Mouse (Mus musculus): ENCODE data around the gene Trim2. TPM values are rescaled to one million over a fixed set of nuclear protein-coding genes. Genes with fewer than 3 reads are reported as not detected.

Trim2 gene
- polyA plus RNA-seq, 1 experiment from 2014 or later: 194 TPM

GRCm38 (mm10) chr3:84228203-84228870 is 78.3 kb downstream of the Trim2 start:
- Histone ChIP-seq H3K9me3 (no peaks in the 10 kb centered on the region), H3K9ac (replicated peaks) (peak overlapping the region; percentile 46), H3K27me3 (no peaks in the 10 kb centered on the region), H3K36me3 (no peaks in the 10 kb centered on the region), H3K4me2 (replicated peaks) (peak overlapping the region; percentile 79), H3K27ac (replicated peaks) (peak overlapping the region; percentile 86), H3K4me3 (peak overlapping the region; percentile 44), H3K4me1 (peaks cover 39% of the 10 kb centered on the region)
- peak; percentile 79 for ATAC-seq (replicated peaks)
- under 1% methylated on average over 18 of the region's 18 CpGs for WGBS

- 21% methylated on average over 8 of the region's 8 CpGs for WGBS
- Histone ChIP-seq H3K9me3 (no peaks in the 10 kb centered on the region), H3K9ac (replicated peaks) (no peak overlapping the region), H3K4me3 (no peak overlapping the region), H3K27me3 (no peaks in the 10 kb centered on the region), H3K27ac (replicated peaks) (peak overlapping the region; percentile 77), H3K36me3 (no peaks in the 10 kb centered on the region), H3K4me1 (peaks cover 39% of the 10 kb centered on the region), H3K4me2 (replicated peaks) (peak overlapping the region; percentile 21)
- no peak for ATAC-seq (replicated peaks)
Measured at GRCm38 (mm10) chr3:84227628-84228027, 79.0 kb downstream of the Trim2 start.

GRCm38 (mm10) chr3:84224982-84225381 is 81.7 kb downstream of the Trim2 start:
- Histone ChIP-seq H3K4me3 (no peak overlapping the region), H3K4me2 (replicated peaks) (no peak overlapping the region), H3K9me3 (no peaks in the 10 kb centered on the region), H3K36me3 (no peaks in the 10 kb centered on the region), H3K9ac (replicated peaks) (no peak overlapping the region), H3K27me3 (no peaks in the 10 kb centered on the region), H3K27ac (replicated peaks) (no peak overlapping the region), H3K4me1 (peaks cover 42% of the 10 kb centered on the region)
- 16% methylated on average over 2 of the region's 2 CpGs for WGBS
- ATAC-seq (replicated peaks): no peak

GRCm38 (mm10) chr3:84220748-84221147 is 85.9 kb downstream of the Trim2 start:
- Histone ChIP-seq H3K4me1 (peaks cover 59% of the 10 kb centered on the region), H3K4me2 (replicated peaks) (peak overlapping the region; percentile 62), H3K9me3 (no peaks in the 10 kb centered on the region), H3K27ac (replicated peaks) (peak overlapping the region; percentile 93), H3K9ac (replicated peaks) (peak overlapping the region; percentile 64), H3K4me3 (peak overlapping the region; percentile 49), H3K27me3 (no peaks in the 10 kb centered on the region), H3K36me3 (no peaks in the 10 kb centered on the region)
- ATAC-seq (replicated peaks): peak; percentile 83
- 1% methylated on average over 11 of the region's 11 CpGs for WGBS

GRCm38 (mm10) chr3:84220326-84220725 is 86.4 kb downstream of the Trim2 start:
- Histone ChIP-seq H3K4me3 (peak overlapping the region; percentile 49), H3K9me3 (no peaks in the 10 kb centered on the region), H3K27me3 (no peaks in the 10 kb centered on the region), H3K4me2 (replicated peaks) (peak overlapping the region; percentile 62), H3K9ac (replicated peaks) (peak overlapping the region; percentile 64), H3K4me1 (peaks cover 63% of the 10 kb centered on the region), H3K27ac (replicated peaks) (peak overlapping the region; percentile 93), H3K36me3 (no peaks in the 10 kb centered on the region)
- peak; percentile 33 for ATAC-seq (replicated peaks)
- WGBS: under 1% methylated on average over 9 of the region's 9 CpGs

- H3K36me3 ChIP-seq: no peaks in the 10 kb centered on the region
- peak overlapping the region; percentile 49 for H3K4me3 ChIP-seq
- peak; percentile 35; the same call in 1 of the 2 replicates for ATAC-seq (replicated peaks)
- peaks cover 68% of the 10 kb centered on the region for H3K4me1 ChIP-seq
- 0% methylated on average over 9 of the region's 9 CpGs for WGBS
- H3K4me2 ChIP-seq (replicated peaks): peak overlapping the region; percentile 62
- no peaks in the 10 kb centered on the region for H3K27me3 ChIP-seq
- H3K9ac ChIP-seq (replicated peaks): peak overlapping the region; percentile 64
- H3K9me3 ChIP-seq: no peaks in the 10 kb centered on the region
- peak overlapping the region; percentile 93 for H3K27ac ChIP-seq (replicated peaks)
Measured at GRCm38 (mm10) chr3:84219720-84220273, 86.9 kb downstream of the Trim2 start.

- peaks cover 74% of the 10 kb centered on the region for H3K4me1 ChIP-seq
Measured at GRCm38 (mm10) chr3:84219166-84219710, 87.4 kb downstream of the Trim2 start.

GRCm38 (mm10) chr3:84218498-84218897 is 88.2 kb downstream of the Trim2 start:
- no peaks in the 10 kb centered on the region for H3K27me3 ChIP-seq
- H3K4me1 ChIP-seq: peaks cover 80% of the 10 kb centered on the region
- peak overlapping the region; percentile 62 for H3K4me2 ChIP-seq (replicated peaks)
- peak overlapping the region; percentile 64; the same call in 1 of the 2 replicates for H3K9ac ChIP-seq (replicated peaks)
- 43% methylated on average over 2 of the region's 2 CpGs for WGBS
- peak overlapping the region; percentile 49 for H3K4me3 ChIP-seq
- no peaks in the 10 kb centered on the region for H3K36me3 ChIP-seq
- peak overlapping the region; percentile 93; the same call in 1 of the 2 replicates for H3K27ac ChIP-seq (replicated peaks)
- no peak for ATAC-seq (replicated peaks)
- H3K9me3 ChIP-seq: no peaks in the 10 kb centered on the region

More at GRCm38 (mm10) chr3:84219166-84219710, 87.4 kb downstream of the Trim2 start:
- H3K27ac ChIP-seq (replicated peaks): peak overlapping the region; percentile 93
- H3K36me3 ChIP-seq: no peaks in the 10 kb centered on the region
- 7% methylated on average over 2 of the region's 2 CpGs for WGBS
- H3K27me3 ChIP-seq: no peaks in the 10 kb centered on the region
- no peaks in the 10 kb centered on the region for H3K9me3 ChIP-seq
- H3K4me3 ChIP-seq: peak overlapping the region; percentile 49
- H3K9ac ChIP-seq (replicated peaks): peak overlapping the region; percentile 64
- no peak for ATAC-seq (replicated peaks)
- peak overlapping the region; percentile 62 for H3K4me2 ChIP-seq (replicated peaks)

GRCm38 (mm10) chr3:84217961-84218351 is 88.7 kb downstream of the Trim2 start:
- WGBS: 10% methylated on average over 4 of the region's 4 CpGs
- Histone ChIP-seq H3K4me3 (peak overlapping the region; percentile 49), H3K4me1 (peaks cover 85% of the 10 kb centered on the region), H3K36me3 (no peaks in the 10 kb centered on the region), H3K9ac (replicated peaks) (peak overlapping the region; percentile 22), H3K27me3 (no peaks in the 10 kb centered on the region), H3K27ac (replicated peaks) (peak overlapping the region; percentile 73), H3K4me2 (replicated peaks) (peak overlapping the region; percentile 62), H3K9me3 (no peaks in the 10 kb centered on the region)
- ATAC-seq (replicated peaks): no peak

GRCm38 (mm10) chr3:84217118-84217960 is 89.3 kb downstream of the Trim2 start:
- no peaks in the 10 kb centered on the region for H3K36me3 ChIP-seq
- no peaks in the 10 kb centered on the region for H3K9me3 ChIP-seq
- 30% methylated on average over 12 of the region's 12 CpGs for WGBS
- ATAC-seq (replicated peaks): no peak
- H3K4me2 ChIP-seq (replicated peaks): peak overlapping the region; percentile 62
- no peaks in the 10 kb centered on the region for H3K27me3 ChIP-seq
- H3K9ac ChIP-seq (replicated peaks): peak overlapping the region; percentile 22
- peak overlapping the region; percentile 87 for H3K27ac ChIP-seq (replicated peaks)
- peaks cover 85% of the 10 kb centered on the region for H3K4me1 ChIP-seq
- peak overlapping the region; percentile 49; the same call in 1 of the 2 replicates for H3K4me3 ChIP-seq

- H3K36me3 ChIP-seq: no peaks in the 10 kb centered on the region
- H3K4me3 ChIP-seq: peak overlapping the region; percentile 17
- 37% methylated on average over 15 of the region's 15 CpGs for WGBS
- H3K9me3 ChIP-seq: no peaks in the 10 kb centered on the region
- peak; percentile 39 for ATAC-seq (replicated peaks)
- peaks cover 84% of the 10 kb centered on the region for H3K4me1 ChIP-seq
- no peaks in the 10 kb centered on the region for H3K27me3 ChIP-seq
- peak overlapping the region; percentile 37 for H3K4me2 ChIP-seq (replicated peaks)
- peak overlapping the region; percentile 37 for H3K9ac ChIP-seq (replicated peaks)
- H3K27ac ChIP-seq (replicated peaks): peak overlapping the region; percentile 87
Measured at GRCm38 (mm10) chr3:84215743-84216360, 90.8 kb downstream of the Trim2 start.
